Mouse (Mus musculus) limb, embryonic 15.5 days (tissue): ENCODE measurements around the gene Dcaf6. TPM values are rescaled to one million over a fixed set of nuclear protein-coding genes. Genes with fewer than 3 reads are reported as not detected.
"Not testable (repeated sequence)": the region's sequence is repeated elsewhere in the genome, so short reads cannot be mapped to it uniquely, and the experiment has no call there.

Source experiments
- ATAC-seq: fragments of 200-750 bp; cut with Nextera tagmentation; 2 replicates; pipeline ENCODE4 v1.8.0; 2017; ENCODE audit warnings: low read depth, moderate TSS enrichment; ENCODE audit not compliant: insufficient number of reproducible peaks, low FRiP score, low TSS enrichment
- H3K27ac ChIP-seq: fragments of 300-500 bp; sonication (generic); 2 replicates; pipeline ENCODE4 v1.5.1; 2015; ENCODE audit warnings: moderate library complexity, mild to moderate bottlenecking, inconsistent platforms
- H3K27me3 ChIP-seq: fragments of 300-500 bp; sonication (generic); 2 replicates; pipeline ENCODE4 v1.6.1; 2015; ENCODE audit warnings: inconsistent platforms
- H3K36me3 ChIP-seq: fragments of 300-500 bp; sonication (generic); 2 replicates; pipeline ENCODE4 v1.6.1; 2015; ENCODE audit warnings: inconsistent platforms
- H3K4me1 ChIP-seq: fragments of 300-500 bp; sonication (generic); 2 replicates; pipeline ENCODE4 v1.6.1; 2015; ENCODE audit warnings: inconsistent platforms
- H3K4me2 ChIP-seq: fragments of 300-500 bp; sonication (generic); 2 replicates; pipeline ENCODE4 v1.6.1; 2015; ENCODE audit warnings: mild to moderate bottlenecking, inconsistent platforms
- H3K4me3 ChIP-seq: fragments of 300-500 bp; sonication (generic); 2 replicates; pipeline ENCODE4 v1.5.1; 2015; ENCODE audit warnings: mild to moderate bottlenecking, inconsistent platforms
- H3K9ac ChIP-seq: fragments of 300-500 bp; sonication (generic); 2 replicates; pipeline ENCODE4 v1.6.1; 2015; ENCODE audit warnings: inconsistent platforms
- H3K9me3 ChIP-seq: fragments of 300-500 bp; sonication (generic); 2 replicates; pipeline ENCODE4 v1.6.1; 2016; ENCODE audit warnings: inconsistent platforms
- WGBS: fragments of 180-500 bp; shearing (Covaris S2); methylation state at CpG from one replicate; pipeline ENCODE4 v1.1.7; 2015; 5-methylcytosine and 5-hydroxymethylcytosine counted together
- polyA plus RNA-seq: library from polyadenylated mRNA; unstranded; fragments of >200 nt; fragmentation: Nextera tagmentation; extraction: Ambion mirVana; gene quantifications from 2 replicates; pipeline ENCODE4 v1.2.1, GENCODE M21; 2015

Dcaf6 gene
- polyA plus RNA-seq, 1 experiment from 2014 or later = 18.8 TPM

GRCm38 (mm10) chr1:165348627-165349026 lies 111.6 kb downstream of the Dcaf6 start:
- H3K27ac ChIP-seq = no peak overlapping the region
- no peaks in the 10 kb centered on the region for H3K9me3 ChIP-seq
- no peaks in the 10 kb centered on the region for H3K4me1 ChIP-seq
- H3K4me2 ChIP-seq = no peak overlapping the region
- no peaks in the 10 kb centered on the region for H3K27me3 ChIP-seq
- no peak overlapping the region for H3K9ac ChIP-seq
- ATAC-seq = no peak
- H3K36me3 ChIP-seq = peaks cover 20% of the 10 kb centered on the region
- H3K4me3 ChIP-seq = no peak overlapping the region

- WGBS = 38% methylated on average over 4 of the region's 4 CpGs
- Histone ChIP-seq H3K4me1 (no peaks in the 10 kb centered on the region), H3K4me2 (no peak overlapping the region), H3K27me3 (no peaks in the 10 kb centered on the region), H3K36me3 (no peaks in the 10 kb centered on the region), H3K9me3 (no peaks in the 10 kb centered on the region), H3K9ac (no peak overlapping the region), H3K4me3 (no peak overlapping the region), H3K27ac (no peak overlapping the region)
- no peak for ATAC-seq
Observed at GRCm38 (mm10) chr1:165344453-165344852, 115.8 kb downstream of the Dcaf6 start.

GRCm38 (mm10) chr1:165342126-165342525 lies 118.1 kb downstream of the Dcaf6 start:
- no peak overlapping the region for H3K27ac ChIP-seq
- 68% methylated on average over 7 of the region's 7 CpGs for WGBS
- no peaks in the 10 kb centered on the region for H3K27me3 ChIP-seq
- no peaks in the 10 kb centered on the region for H3K9me3 ChIP-seq
- H3K36me3 ChIP-seq = peaks cover 4% of the 10 kb centered on the region; the same call in 1 of the 2 replicates
- no peaks in the 10 kb centered on the region for H3K4me1 ChIP-seq
- H3K9ac ChIP-seq = no peak overlapping the region
- ATAC-seq = no peak
- no peak overlapping the region for H3K4me2 ChIP-seq
- no peak overlapping the region for H3K4me3 ChIP-seq

DNA sequence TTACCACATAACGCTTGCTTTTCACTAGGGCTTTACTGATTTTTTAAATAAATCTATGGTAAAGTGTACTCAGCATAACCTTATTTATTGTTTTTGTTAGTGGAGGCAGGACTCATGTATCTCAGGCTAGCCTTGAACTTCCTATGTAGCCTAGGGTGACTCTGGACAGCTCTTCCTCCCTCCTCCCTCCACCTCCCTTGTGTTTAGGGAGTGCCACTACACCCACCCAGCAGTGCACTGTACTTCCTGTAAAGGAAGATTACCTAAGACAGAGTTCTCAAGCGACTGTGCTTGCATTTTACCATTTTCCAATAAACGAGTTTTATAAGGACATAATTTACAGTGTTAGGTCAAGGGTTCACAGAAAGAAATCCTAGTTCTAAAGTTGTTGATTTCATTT lies 127.5 kb downstream of the Dcaf6 start:
- no peak overlapping the region for H3K4me2 ChIP-seq
- H3K9ac ChIP-seq = no peak overlapping the region
- no peak overlapping the region for H3K27ac ChIP-seq
- H3K9me3 ChIP-seq = no peaks in the 10 kb centered on the region
- H3K27me3 ChIP-seq = no peaks in the 10 kb centered on the region
- H3K36me3 ChIP-seq = peaks cover 8% of the 10 kb centered on the region
- no peaks in the 10 kb centered on the region for H3K4me1 ChIP-seq
- 58% methylated on average over 3 of the region's 3 CpGs for WGBS
- no peak overlapping the region for H3K4me3 ChIP-seq
- no peak for ATAC-seq

- Histone ChIP-seq H3K9me3 (no peaks in the 10 kb centered on the region), H3K27me3 (no peaks in the 10 kb centered on the region), H3K4me1 (no peaks in the 10 kb centered on the region), H3K27ac (no peak overlapping the region), H3K4me3 (no peak overlapping the region), H3K9ac (no peak overlapping the region), H3K4me2 (no peak overlapping the region), H3K36me3 (0 out of 2 replicates have a peak, but pooled peaks cover 5% of the 10 kb centered on the region)
- ATAC-seq = no peak
Observed at GRCm38 (mm10) chr1:165330859-165331258, 129.4 kb downstream of the Dcaf6 start.

DNA sequence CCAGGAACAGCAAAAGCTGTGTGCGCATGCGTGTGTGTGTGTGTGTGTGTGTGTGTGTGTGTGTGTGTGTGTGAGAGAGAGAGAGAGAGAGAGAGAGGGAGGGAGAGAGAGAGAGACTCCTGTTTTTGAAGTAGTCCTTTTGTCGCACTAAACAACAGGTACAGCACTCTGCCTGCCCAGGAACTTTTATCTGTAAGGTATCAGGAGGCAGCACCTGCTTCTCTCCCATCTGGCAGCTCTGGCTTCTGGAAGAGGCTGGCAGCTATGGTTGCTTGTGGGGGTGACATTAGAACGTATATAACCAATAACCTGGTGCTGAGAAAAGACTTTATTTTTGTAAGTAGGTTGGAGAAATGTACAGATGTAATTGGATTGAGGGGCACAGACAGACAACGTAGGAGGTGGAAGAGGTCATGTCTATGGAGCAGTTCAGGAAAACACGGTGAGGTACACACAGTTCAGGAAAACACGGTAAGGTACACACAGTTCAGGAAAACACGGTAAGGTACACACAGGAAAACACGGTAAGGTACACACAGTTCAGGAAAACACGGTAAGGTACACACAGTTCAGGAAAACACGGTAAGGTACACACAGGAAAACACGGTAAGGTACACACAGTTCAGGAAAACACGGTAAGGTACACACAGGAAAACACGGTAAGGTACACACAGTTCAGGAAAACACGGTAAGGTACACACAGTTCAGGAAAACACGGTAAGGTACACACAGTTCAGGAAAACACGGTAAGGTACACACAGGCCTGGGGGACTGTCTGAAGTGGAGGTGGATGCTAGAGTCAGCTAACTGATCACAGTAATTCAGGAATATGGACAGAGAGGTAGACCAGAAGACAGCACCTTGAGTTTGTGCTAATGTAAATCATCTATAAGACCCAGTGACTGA lies 131.6 kb downstream of the Dcaf6 start:
- not testable (repeated sequence) for H3K4me2 ChIP-seq, H3K4me3 ChIP-seq, H3K9ac ChIP-seq, H3K27me3 ChIP-seq, ATAC-seq, H3K4me1 ChIP-seq, H3K27ac ChIP-seq, H3K9me3 ChIP-seq
- 90% methylated on average over 17 of the region's 17 CpGs for WGBS
- peaks cover 12% of the 10 kb centered on the region; the same call in 1 of the 2 replicates for H3K36me3 ChIP-seq

- Histone ChIP-seq H3K4me3 (no peak overlapping the region), H3K4me1 (no peaks in the 10 kb centered on the region), H3K9me3 (no peaks in the 10 kb centered on the region), H3K36me3 (peaks cover 18% of the 10 kb centered on the region), H3K27me3 (no peaks in the 10 kb centered on the region), H3K4me2 (no peak overlapping the region), H3K9ac (no peak overlapping the region), H3K27ac (no peak overlapping the region)
- ATAC-seq = peak; percentile 7; the same call in 1 of the 2 replicates
- 25% methylated on average over 5 of the region's 5 CpGs for WGBS
Observed at GRCm38 (mm10) chr1:165327831-165328230, 132.4 kb downstream of the Dcaf6 start.

DNA sequence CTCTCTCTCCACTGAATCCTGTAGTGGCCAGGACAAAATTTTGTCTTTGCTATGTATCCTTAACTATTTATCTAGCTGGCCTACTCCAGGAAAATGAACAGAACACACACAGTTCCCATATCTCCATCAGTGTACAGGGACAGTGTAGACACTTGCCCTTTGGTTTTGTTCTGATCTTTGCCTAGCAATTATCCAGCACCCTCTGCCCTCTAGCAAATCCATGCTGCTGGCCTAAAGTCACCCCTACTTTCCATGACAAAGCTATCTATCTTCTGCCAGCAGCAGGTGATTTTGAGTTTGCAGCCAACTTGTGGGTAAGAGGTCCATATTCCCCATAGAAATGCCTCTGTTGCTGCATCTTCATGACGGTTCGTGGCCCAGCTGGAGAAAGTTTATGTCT lies 132.9 kb downstream of the Dcaf6 start:
- Histone ChIP-seq H3K4me2 (no peak overlapping the region), H3K4me3 (no peak overlapping the region), H3K27ac (no peak overlapping the region), H3K9me3 (no peaks in the 10 kb centered on the region), H3K27me3 (no peaks in the 10 kb centered on the region), H3K9ac (no peak overlapping the region), H3K4me1 (no peaks in the 10 kb centered on the region), H3K36me3 (peaks cover 23% of the 10 kb centered on the region)
- WGBS = 30% methylated on average over 2 of the region's 2 CpGs
- no peak for ATAC-seq

DNA sequence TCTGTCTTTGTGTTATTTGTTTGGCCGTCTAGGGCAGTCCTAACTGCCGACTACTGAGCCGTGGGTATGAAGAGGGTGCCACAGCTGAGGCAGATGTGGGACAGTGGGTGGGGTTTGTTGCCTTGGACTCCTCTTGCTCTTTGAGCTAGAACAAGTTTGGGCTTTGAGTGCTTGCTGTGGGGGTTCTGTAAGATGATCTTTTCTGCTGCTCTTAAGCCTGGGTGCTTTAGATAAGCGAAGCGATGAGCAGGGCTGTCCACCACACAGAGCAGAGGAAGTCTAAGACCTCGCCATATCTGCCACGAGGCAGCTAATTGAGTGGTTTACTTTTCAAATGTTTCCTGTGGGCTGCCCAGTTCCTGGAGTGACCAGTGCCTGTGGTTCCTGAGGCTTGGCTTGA lies 137.3 kb downstream of the Dcaf6 start:
- Histone ChIP-seq H3K4me1 (peaks cover 15% of the 10 kb centered on the region), H3K36me3 (peaks cover 40% of the 10 kb centered on the region), H3K9me3 (no peaks in the 10 kb centered on the region), H3K27ac (no peak overlapping the region), H3K9ac (no peak overlapping the region), H3K4me3 (no peak overlapping the region), H3K27me3 (no peaks in the 10 kb centered on the region), H3K4me2 (no peak overlapping the region)
- no peak for ATAC-seq
- 77% methylated on average over 7 of the region's 7 CpGs for WGBS

- H3K9ac ChIP-seq = no peak overlapping the region
- peak overlapping the region; percentile 65 for H3K27ac ChIP-seq
- peaks cover 40% of the 10 kb centered on the region for H3K36me3 ChIP-seq
- no peak overlapping the region for H3K4me3 ChIP-seq
- H3K4me1 ChIP-seq = peaks cover 15% of the 10 kb centered on the region
- ATAC-seq = no peak
- no peaks in the 10 kb centered on the region for H3K9me3 ChIP-seq
- no peak overlapping the region for H3K4me2 ChIP-seq
- no peaks in the 10 kb centered on the region for H3K27me3 ChIP-seq
- WGBS = 67% methylated on average over 7 of the region's 7 CpGs
Observed at GRCm38 (mm10) chr1:165321891-165322290, 138.4 kb downstream of the Dcaf6 start.

- no peak overlapping the region for H3K9ac ChIP-seq
- peak overlapping the region; percentile 65 for H3K27ac ChIP-seq
- H3K4me1 ChIP-seq = peaks cover 16% of the 10 kb centered on the region
- H3K4me2 ChIP-seq = no peak overlapping the region
- H3K9me3 ChIP-seq = no peaks in the 10 kb centered on the region
- peaks cover 40% of the 10 kb centered on the region for H3K36me3 ChIP-seq
- H3K27me3 ChIP-seq = no peaks in the 10 kb centered on the region
- ATAC-seq = 0 out of 2 replicates have a peak, but pooled peaks have one; percentile 17
- WGBS = 60% methylated on average over 13 of the region's 13 CpGs
- no peak overlapping the region for H3K4me3 ChIP-seq
Observed at GRCm38 (mm10) chr1:165321393-165321861, 138.8 kb downstream of the Dcaf6 start.

GRCm38 (mm10) chr1:165320141-165320934 lies 139.9 kb downstream of the Dcaf6 start:
- WGBS = 47% methylated on average over 10 of the region's 10 CpGs
- H3K4me3 ChIP-seq = no peak overlapping the region
- no peak for ATAC-seq

More at GRCm38 (mm10) chr1:165320141-165320934, 139.9 kb downstream of the Dcaf6 start:
- H3K9ac ChIP-seq = no peak overlapping the region
- H3K9me3 ChIP-seq = no peaks in the 10 kb centered on the region
- H3K4me2 ChIP-seq = no peak overlapping the region
- H3K27me3 ChIP-seq = no peaks in the 10 kb centered on the region
- peaks cover 19% of the 10 kb centered on the region for H3K4me1 ChIP-seq
- H3K27ac ChIP-seq = peak overlapping the region; percentile 65; the same call in 1 of the 2 replicates
- H3K36me3 ChIP-seq = peaks cover 40% of the 10 kb centered on the region
